Mouse (Mus musculus) cerebellum, adult 9-10 months (tissue): ENCODE data around the gene Ahnak2.

Source experiments
- DNase-seq: peaks from one replicate; pipeline ENCODE4 v3.0.0; 2022

Gene Ahnak2

GRCm38 (mm10) chr12:112727801-112728200, 74.7 kb downstream of the Ahnak2 start:
- DNase-seq, result peak; percentile 41

GRCm38 (mm10) chr12:112724077-112724805, 78.2 kb downstream of the Ahnak2 start:
- peak; percentile 90 for DNase-seq

- DNase-seq, result peak; percentile 51
Measured at GRCm38 (mm10) chr12:112723445-112723844, 79.0 kb downstream of the Ahnak2 start.

GRCm38 (mm10) chr12:112723028-112723330, 79.5 kb downstream of the Ahnak2 start:
- DNase-seq, result no peak

GRCm38 (mm10) chr12:112722240-112723027, 80.0 kb downstream of the Ahnak2 start:
- DNase-seq, result peak; percentile 79
